Mouse (Mus musculus) C2C12 (cell line): ENCODE measurements around the gene Scnm1.

Experiments
- CTCF ChIP-seq: IDR thresholded peaks from one replicate; pipeline ENCODE4 v1.5.1; 2011; ENCODE audit not compliant: control insufficient read depth, insufficient read depth, insufficient read length
- FOSL1 ChIP-seq: IDR thresholded peaks from one replicate; pipeline ENCODE4 v1.8.0; 2011; ENCODE audit warnings: mild to moderate bottlenecking, low read length; ENCODE audit not compliant: poor library complexity, insufficient read depth, severe bottlenecking
- MAX ChIP-seq: IDR thresholded peaks from one replicate; pipeline ENCODE4 v1.6.1; 2011; ENCODE audit warnings: mild to moderate bottlenecking, control low read depth
- MYOD1 ChIP-seq: IDR thresholded peaks from one replicate; pipeline ENCODE4 v1.6.1; 2011; ENCODE audit warnings: low read depth; ENCODE audit not compliant: control insufficient read depth, insufficient read length
- MYOG ChIP-seq: IDR thresholded peaks from one replicate; pipeline ENCODE4 v1.6.1; 2011; ENCODE audit not compliant: control insufficient read depth, insufficient read length; ENCODE audit errors: extremely low read depth
- USF1 ChIP-seq: IDR thresholded peaks from one replicate; pipeline ENCODE4 v1.6.1; 2011; ENCODE audit warnings: low read depth, mild to moderate bottlenecking, control low read depth, moderate library complexity

DNA sequence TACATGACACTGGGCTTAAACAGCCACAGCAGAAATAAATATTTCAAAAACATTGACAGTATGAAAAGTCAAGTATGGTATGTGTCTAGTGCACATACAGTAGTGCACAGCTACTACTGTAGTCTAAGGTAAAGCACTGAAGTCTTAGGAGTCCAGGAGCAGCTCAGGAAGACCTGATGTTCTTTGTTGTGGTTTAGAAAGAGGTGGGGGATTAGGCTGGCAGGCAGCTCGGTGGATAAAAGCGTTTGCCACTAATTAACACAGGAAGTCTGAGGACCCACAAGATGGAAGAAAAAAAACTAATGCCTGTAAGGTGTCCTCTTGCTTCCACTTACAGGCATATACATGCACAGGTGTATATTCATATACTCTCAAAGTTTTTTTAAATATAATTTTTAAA is 33.0 kb downstream of the Scnm1 start:
- TF ChIP-seq MYOG (no peak), MYOD1 (no peak), USF1 (no peak), CTCF (no peak), MAX (no peak), FOSL1 (no peak)
